Mouse (Mus musculus) heart, postnatal 0 days (tissue): ENCODE measurements around the gene Mecom. TPM values are rescaled to one million over a fixed set of nuclear protein-coding genes. Genes with fewer than 3 reads are reported as not detected.

ENCODE experiments used
- ATAC-seq: fragments of 200-750 bp; cut with Nextera tagmentation; 2 replicates; pipeline ENCODE4 v1.8.0; 2017; ENCODE audit warnings: low read depth, moderate number of reproducible peaks, moderate library complexity; ENCODE audit not compliant: insufficient read depth
- DNase-seq: peaks from one replicate; pipeline ENCODE4 v3.0.0-alpha.2; 2016; ENCODE audit warnings: low spot score
- H3K27ac ChIP-seq: fragments of 300-500 bp; sonication (generic); 2 replicates; pipeline ENCODE4 v1.5.1; 2014; ENCODE audit warnings: low read depth, mild to moderate bottlenecking
- H3K27me3 ChIP-seq: fragments of 300-500 bp; sonication (generic); 2 replicates; pipeline ENCODE4 v1.6.1; 2014; ENCODE audit warnings: low read length, mixed read lengths; ENCODE audit not compliant: control insufficient read depth, insufficient read depth
- H3K36me3 ChIP-seq: fragments of 300-500 bp; sonication (generic); replicated peaks from 2 replicates; pipeline ENCODE4 v1.6.1; 2014; ENCODE audit warnings: low read length, mixed read lengths; ENCODE audit not compliant: control insufficient read depth, insufficient read depth
- H3K4me1 ChIP-seq: fragments of 300-500 bp; sonication (generic); 2 replicates; pipeline ENCODE4 v1.6.1; 2014; ENCODE audit warnings: antibody characterized with exemption; ENCODE audit not compliant: control insufficient read depth, insufficient read depth
- H3K4me2 ChIP-seq: fragments of 300-500 bp; sonication (generic); 2 replicates; pipeline ENCODE4 v1.6.1; 2014; ENCODE audit warnings: low read depth, mild to moderate bottlenecking, low read length, moderate library complexity
- H3K4me3 ChIP-seq: fragments of 300-500 bp; sonication (generic); 2 replicates; pipeline ENCODE4 v1.5.1; 2014; ENCODE audit warnings: low read depth, low read length
- H3K9ac ChIP-seq: fragments of 300-500 bp; sonication (generic); replicated peaks from 2 replicates; pipeline ENCODE4 v1.6.1; 2014; ENCODE audit warnings: low read depth, low read length, mixed read lengths
- H3K9me3 ChIP-seq: fragments of 300-500 bp; sonication (generic); replicated peaks from 2 replicates; pipeline ENCODE4 v1.6.1; 2016; ENCODE audit warnings: low read length; ENCODE audit not compliant: control insufficient read depth
- CTCF ChIP-seq: IDR thresholded peaks from 2 replicates; pipeline ENCODE4 v1.5.1; 2016; ENCODE audit warnings: antibody characterized with exemption, control low read depth, low read depth
- EP300 ChIP-seq: IDR thresholded peaks from 2 replicates; pipeline ENCODE4 v1.6.1; 2016; ENCODE audit warnings: antibody characterized with exemption, low read depth
- WGBS: fragments of 180-500 bp; shearing (Covaris S2); extraction: QIAGEN DNeasy Blood & Tissue Kit; methylation state at CpG from one replicate; pipeline ENCODE4 v1.1.7; 2014; 5-methylcytosine and 5-hydroxymethylcytosine counted together
- polyA plus RNA-seq: library from polyadenylated mRNA; unstranded; fragments of >200 nt; fragmentation: Nextera tagmentation; extraction: Ambion mirVana; gene quantifications from 2 replicates; pipeline ENCODE4 v1.2.1, GENCODE M21; 2015
- total RNA-seq: library from RNA; depleted of rRNA; stranded (reverse); fragments of >200 nt; gene quantifications from 2 replicates; pipeline ENCODE4 v1.2.3, GENCODE M21; 2014; ENCODE audit warnings: low replicate concordance

Mecom gene
- total and polyA plus RNA-seq, 2 experiments from 2014 or later = 8.5 to 18.9 TPM

GRCm38 (mm10) chr3:29991523-29991922, 556.3 kb downstream of the Mecom start:
- no peak for DNase-seq
- no peaks in the 10 kb centered on the region for H3K9me3 ChIP-seq
- no peak overlapping the region for H3K4me2 ChIP-seq
- no peak overlapping the region for H3K27ac ChIP-seq
- H3K4me1 ChIP-seq = no peaks in the 10 kb centered on the region
- 62% methylated on average over 1 of the region's 1 CpGs for WGBS
- H3K27me3 ChIP-seq = no peaks in the 10 kb centered on the region
- no peak overlapping the region for H3K9ac ChIP-seq
- H3K4me3 ChIP-seq = no peak overlapping the region
- no peak for ATAC-seq
- TF ChIP-seq EP300 (no peak), CTCF (no peak)
- H3K36me3 ChIP-seq = peaks cover 6% of the 10 kb centered on the region; the same call in 1 of the 2 replicates

- Histone ChIP-seq H3K27ac (no peak overlapping the region), H3K9me3 (no peaks in the 10 kb centered on the region), H3K9ac (no peak overlapping the region), H3K27me3 (no peaks in the 10 kb centered on the region), H3K36me3 (peaks cover 15% of the 10 kb centered on the region; the same call in 1 of the 2 replicates), H3K4me1 (no peaks in the 10 kb centered on the region), H3K4me3 (no peak overlapping the region), H3K4me2 (no peak overlapping the region)
- DNase-seq (no peak), ATAC-seq (no peak)
- 90% methylated on average over 3 of the region's 3 CpGs for WGBS
- no peak for TF ChIP-seq EP300
- TF ChIP-seq CTCF = no peak
These were observed 563.4 kb downstream of the Mecom start for GRCm38 (mm10) chr3:29984431-29984830.

GRCm38 (mm10) chr3:29981259-29981910, 566.4 kb downstream of the Mecom start:
- Histone ChIP-seq H3K27me3 (no peaks in the 10 kb centered on the region), H3K4me3 (no peak overlapping the region), H3K9me3 (no peaks in the 10 kb centered on the region), H3K4me1 (no peaks in the 10 kb centered on the region), H3K4me2 (no peak overlapping the region), H3K27ac (peak overlapping the region; percentile 58), H3K36me3 (peaks cover 8% of the 10 kb centered on the region; the same call in 1 of the 2 replicates), H3K9ac (no peak overlapping the region)
- WGBS = 54% methylated on average over 7 of the region's 7 CpGs
- ATAC-seq = peak; percentile 44; the same call in 1 of the 2 replicates
- 0 out of 2 replicates have a peak, but pooled peaks have one; percentile 8 for TF ChIP-seq EP300
- TF ChIP-seq CTCF = no peak
- DNase-seq = no peak

- H3K4me1 ChIP-seq = no peaks in the 10 kb centered on the region
- ATAC-seq = no peak
- no peaks in the 10 kb centered on the region for H3K27me3 ChIP-seq
- no peak overlapping the region for H3K9ac ChIP-seq
- 0 out of 2 replicates have a peak overlapping the region, but pooled peaks have one; percentile 58 for H3K27ac ChIP-seq
- H3K9me3 ChIP-seq = no peaks in the 10 kb centered on the region
- H3K36me3 ChIP-seq = peaks cover 7% of the 10 kb centered on the region; the same call in 1 of the 2 replicates
- no peak for TF ChIP-seq EP300
- TF ChIP-seq CTCF = no peak
- DNase-seq = no peak
- no peak overlapping the region for H3K4me3 ChIP-seq
- H3K4me2 ChIP-seq = no peak overlapping the region
- WGBS = 66% methylated on average over 9 of the region's 9 CpGs
These were observed 567.3 kb downstream of the Mecom start for GRCm38 (mm10) chr3:29980531-29980930.

GRCm38 (mm10) chr3:29976580-29976979, 571.2 kb downstream of the Mecom start:
- Histone ChIP-seq H3K27ac (no peak overlapping the region), H3K4me1 (no peaks in the 10 kb centered on the region), H3K4me3 (no peak overlapping the region), H3K4me2 (no peak overlapping the region), H3K36me3 (no peaks in the 10 kb centered on the region), H3K9me3 (no peaks in the 10 kb centered on the region), H3K9ac (no peak overlapping the region), H3K27me3 (no peaks in the 10 kb centered on the region)
- TF ChIP-seq CTCF (no peak), EP300 (no peak)
- ATAC-seq (peak; percentile 41; the same call in 1 of the 2 replicates), DNase-seq (no peak)
- 28% methylated on average over 4 of the region's 4 CpGs for WGBS

- Histone ChIP-seq H3K4me1 (no peaks in the 10 kb centered on the region), H3K27ac (no peak overlapping the region), H3K9ac (no peak overlapping the region), H3K4me3 (no peak overlapping the region), H3K9me3 (no peaks in the 10 kb centered on the region), H3K4me2 (0 out of 2 replicates have a peak overlapping the region, but pooled peaks have one; percentile 8), H3K36me3 (no peaks in the 10 kb centered on the region), H3K27me3 (no peaks in the 10 kb centered on the region)
- no peak for DNase-seq
- no peak for TF ChIP-seq EP300
- TF ChIP-seq CTCF = no peak
- 24% methylated on average over 11 of the region's 11 CpGs for WGBS
- no peak for ATAC-seq
These were observed 579.3 kb downstream of the Mecom start for GRCm38 (mm10) chr3:29968433-29968949.
